Mouse (Mus musculus): ENCODE data around the gene Plekha4.

GRCm38 (mm10) chr7:45558907-45559306 lies 32.8 kb downstream of the Plekha4 start:
- TF ChIP-seq POU5F1 (IDR thresholded peaks at IDR 0.05; ENCODE audit: borderline replicate concordance, low read length) = no peak
- TF ChIP-seq CTCF (conservative IDR thresholded peaks at IDR 0.05; ENCODE audit: low read length) = no peak
- TF ChIP-seq NANOG (IDR thresholded peaks at IDR 0.05; ENCODE audit: borderline replicate concordance, low read length) = no peak

Data from E14TG2a.4 (cell line).